8 mouse cellular contexts compared by ENCODE assay signal in the genomic region with DNA sequence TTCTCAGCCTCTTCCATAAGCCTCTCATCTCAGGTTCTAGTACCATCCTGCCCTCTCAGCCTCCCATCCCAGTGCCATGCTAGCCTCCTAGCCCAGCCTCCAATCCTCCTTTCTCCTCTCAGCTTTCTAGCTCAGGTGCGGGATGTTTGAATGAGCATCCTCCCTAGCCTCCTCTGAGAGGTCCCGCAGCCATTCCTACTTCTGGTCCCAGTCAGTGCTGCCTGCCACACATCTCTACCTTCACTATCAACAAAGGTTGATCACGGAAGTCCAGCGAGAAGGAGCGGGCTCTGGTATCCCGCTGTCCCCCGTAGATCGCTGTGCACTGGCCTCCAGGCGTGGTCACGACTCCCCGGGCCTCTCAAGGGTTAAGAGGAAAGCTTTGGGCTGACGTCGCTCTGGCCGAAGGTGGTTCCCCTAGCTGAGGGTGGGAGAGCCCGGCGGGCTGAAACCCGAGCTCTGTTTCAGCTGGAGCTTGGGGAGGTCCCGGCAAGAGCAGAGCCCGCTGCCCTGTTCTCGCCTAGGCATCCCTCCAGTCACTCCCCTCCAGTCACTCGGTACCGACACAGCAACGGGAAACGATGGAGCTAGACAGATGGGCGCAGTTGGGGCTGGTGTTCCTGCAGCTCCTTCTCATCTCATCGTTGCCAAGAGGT. TPM values are rescaled to one million over a fixed set of nuclear protein-coding genes. Genes with fewer than 3 reads are reported as not detected.
DNase-seq lines count a peak whose midpoint lies in the region; ATAC-seq and TF ChIP-seq lines count a peak whose summit lies in the region.

Gene Pamr1, plus strand, starts transcription at position 402 of the 656 bp plus-strand sequence.

- no peak for TF ChIP-seq CTCF in ES-Bruce4 (IDR thresholded peaks at IDR 0.05; ENCODE audit: low read depth, low read length)

- TF ChIP-seq POLR2A in ES-Bruce4 (IDR thresholded peaks at IDR 0.05; ENCODE audit: insufficient read depth, low read length) = no peak

- 3% methylated on average over 26 of the region's 26 CpGs for WGBS in forebrain, embryonic 13.5 days
- 2% methylated on average over 26 of the region's 26 CpGs for WGBS in hindbrain, embryonic 12.5 days
- 2% methylated on average over 26 of the region's 26 CpGs for WGBS in limb, embryonic 10.5 days
- 2% methylated on average over 26 of the region's 26 CpGs for WGBS in midbrain, embryonic 13.5 days

- H3K4me1 ChIP-seq in ES-Bruce4 (ENCODE audit: control insufficient read depth, insufficient read depth, low read length) = no peaks in the 10 kb centered on the region
- H3K4me1 ChIP-seq in forebrain, embryonic 13.5 days = peaks cover 11% of the 10 kb centered on the region
- peaks cover 17% of the 10 kb centered on the region for H3K4me1 ChIP-seq in hindbrain, embryonic 12.5 days
- peaks cover 31% of the 10 kb centered on the region for H3K4me1 ChIP-seq in limb, embryonic 10.5 days
- peaks cover 15% of the 10 kb centered on the region for H3K4me1 ChIP-seq in midbrain, embryonic 13.5 days (replicated peaks)

- H3K4me2 ChIP-seq in forebrain, embryonic 13.5 days = peak within 1 kb of the TSS; percentile 81
- H3K4me2 ChIP-seq in hindbrain, embryonic 12.5 days (replicated peaks) = peak within 1 kb of the TSS; percentile 68
- H3K4me2 ChIP-seq in midbrain, embryonic 13.5 days (replicated peaks) = peak within 1 kb of the TSS; percentile 84

- peak within 1 kb of the TSS; percentile 15; the same call in 1 of the 2 replicates for H3K4me3 ChIP-seq in ES-Bruce4 (ENCODE audit: low read depth, low read length)
- peak within 1 kb of the TSS; percentile 43 for H3K4me3 ChIP-seq in forebrain, embryonic 13.5 days
- peak within 1 kb of the TSS; percentile 42 for H3K4me3 ChIP-seq in hindbrain, embryonic 12.5 days
- H3K4me3 ChIP-seq in limb, embryonic 10.5 days = peak within 1 kb of the TSS; percentile 48
- peak within 1 kb of the TSS; percentile 49 for H3K4me3 ChIP-seq in midbrain, embryonic 13.5 days (replicated peaks)

- no peak within 1 kb of the TSS for H3K27ac ChIP-seq in ES-Bruce4 (ENCODE audit: insufficient read depth, low read length)
- H3K27ac ChIP-seq in forebrain, embryonic 13.5 days = no peak within 1 kb of the TSS
- H3K27ac ChIP-seq in hindbrain, embryonic 12.5 days = no peak within 1 kb of the TSS
- H3K27ac ChIP-seq in limb, embryonic 10.5 days = peak within 1 kb of the TSS; percentile 10; the same call in 1 of the 2 replicates
- H3K27ac ChIP-seq in midbrain, embryonic 13.5 days = no peak within 1 kb of the TSS

- H3K36me3 ChIP-seq in ES-Bruce4 (ENCODE audit: control insufficient read depth, insufficient read depth, low read length, poor library complexity, severe bottlenecking) = no peaks in the 10 kb centered on the region
- no peaks in the 10 kb centered on the region for H3K36me3 ChIP-seq in forebrain, embryonic 13.5 days (ENCODE audit: poor library complexity, severe bottlenecking)
- H3K36me3 ChIP-seq in hindbrain, embryonic 12.5 days = no peaks in the 10 kb centered on the region
- H3K36me3 ChIP-seq in limb, embryonic 10.5 days = no peaks in the 10 kb centered on the region
- H3K36me3 ChIP-seq in midbrain, embryonic 13.5 days = no peaks in the 10 kb centered on the region

- ATAC-seq in forebrain, embryonic 13.5 days = peak; percentile 58
- peak; percentile 64 for ATAC-seq in hindbrain, embryonic 12.5 days (ENCODE audit: low FRiP score)
- ATAC-seq in midbrain, embryonic 13.5 days = peak; percentile 79

- peak; percentile 4 for DNase-seq in cerebellum, adult 11 months
- peak; percentile 82 for DNase-seq in limb, embryonic 10.5 days (ENCODE audit: low spot score)
- peak; percentile 50 for DNase-seq in urinary bladder, postnatal 14 days (ENCODE audit: low spot score)
- DNase-seq in adrenal gland, adult 18-20 months (ENCODE audit: low spot score in 2 of 2) = no peak

- TF ChIP-seq EP300 in ES-Bruce4 (IDR thresholded peaks at IDR 0.05; ENCODE audit: insufficient read depth, low read depth, low read length) = no peak

- H3K9me3 ChIP-seq in ES-Bruce4 (replicated peaks; ENCODE audit: control insufficient read depth, insufficient read depth, low read length, poor library complexity, severe bottlenecking) = no peaks in the 10 kb centered on the region
- no peaks in the 10 kb centered on the region for H3K9me3 ChIP-seq in forebrain, embryonic 13.5 days (replicated peaks)
- no peaks in the 10 kb centered on the region for H3K9me3 ChIP-seq in hindbrain, embryonic 12.5 days (replicated peaks)
- no peaks in the 10 kb centered on the region for H3K9me3 ChIP-seq in limb, embryonic 10.5 days (replicated peaks)
- H3K9me3 ChIP-seq in midbrain, embryonic 13.5 days = no peaks in the 10 kb centered on the region

- H3K27me3 ChIP-seq in ES-Bruce4 (ENCODE audit: control insufficient read depth, insufficient read depth, low read length, poor library complexity, severe bottlenecking) = no peaks in the 10 kb centered on the region
- H3K27me3 ChIP-seq in forebrain, embryonic 13.5 days = peaks cover 20% of the 10 kb centered on the region
- H3K27me3 ChIP-seq in hindbrain, embryonic 12.5 days = peaks cover 18% of the 10 kb centered on the region
- H3K27me3 ChIP-seq in limb, embryonic 10.5 days (ENCODE audit: low read depth, poor library complexity, severe bottlenecking) = peaks cover 37% of the 10 kb centered on the region
- peaks cover 14% of the 10 kb centered on the region for H3K27me3 ChIP-seq in midbrain, embryonic 13.5 days

- H3K9ac ChIP-seq in ES-Bruce4 (ENCODE audit: low read depth, poor library complexity, severe bottlenecking) = no peak within 1 kb of the TSS
- peak within 1 kb of the TSS; percentile 65 for H3K9ac ChIP-seq in forebrain, embryonic 13.5 days
- peak within 1 kb of the TSS; percentile 57 for H3K9ac ChIP-seq in hindbrain, embryonic 12.5 days
- H3K9ac ChIP-seq in midbrain, embryonic 13.5 days (replicated peaks) = peak within 1 kb of the TSS; percentile 68

RNA-seq across cellular contexts. Expression of gene Pamr1, which starts in this region (rescaled TPM):
- polyA plus RNA-seq in ES-Bruce4 (2011; ENCODE audit: insufficient read depth, insufficient read length, low read depth, missing spikeins) = 0.21 and 0.33 TPM in 2 replicates
- 0.79 and 0.86 TPM in 2 replicates for polyA plus RNA-seq in forebrain, embryonic 13.5 days (2015; fragmentation: Nextera tagmentation; extraction: Ambion mirVana)
- 5.9 and 7.6 TPM in 2 replicates for polyA plus RNA-seq in hindbrain, embryonic 12.5 days (2016; fragmentation: Nextera tagmentation; extraction: Ambion mirVana)
- polyA plus RNA-seq in limb, embryonic 10.5 days (2016; fragmentation: Nextera tagmentation; extraction: Ambion mirVana) = 0.31 and 1.7 TPM in 2 replicates
- polyA plus RNA-seq in midbrain, embryonic 13.5 days (2015; fragmentation: Nextera tagmentation; extraction: Ambion mirVana) = 2.8 and 2.9 TPM in 2 replicates
- 1 to 10 TPM; 1.5 to 3.8 TPM for total RNA-seq in adrenal gland, adult 18-20 months (2021)

Comparison
In these comparisons a context has a peak if more than half of its experiments do, and no peak if none do; other contexts are left out.
1. Peak in ATAC-seq, H3K4me3 ChIP-seq, H3K9ac ChIP-seq and H3K4me2 ChIP-seq in forebrain, embryonic 13.5 days; RNA of the gene not detected or under 1 TPM.
2. DNase-seq: peak in cerebellum, adult 11 months (single experiment), limb, embryonic 10.5 days (single experiment) and urinary bladder, postnatal 14 days (single experiment); none in adrenal gland, adult 18-20 months (0 of 2).
3. Peak in every context shown above with its lines, with median percentiles within 50 percentile points of each other: H3K4me3 ChIP-seq, ATAC-seq and H3K4me2 ChIP-seq.